Mouse (Mus musculus) bone marrow, adult 2 months (tissue): ENCODE measurements around the gene Rps27rt.

Experiments used
- CTCF ChIP-seq: fragments of 200-500 bp; IDR thresholded peaks from 2 replicates; pipeline ENCODE4 v1.5.1; 2011; ENCODE audit warnings: low read length, control low read depth; ENCODE audit not compliant: control insufficient read depth, insufficient read depth
- POLR2A ChIP-seq: fragments of 200-500 bp; IDR thresholded peaks from 2 replicates; pipeline ENCODE4 v1.6.1; 2011; ENCODE audit warnings: low read depth, mild to moderate bottlenecking, control low read depth, low read length, borderline replicate concordance; ENCODE audit not compliant: control insufficient read depth

GRCm38 (mm10) chr9:114964093-114964492 is 18.4 kb downstream of the Rps27rt start:
- TF ChIP-seq CTCF (no peak), POLR2A (no peak)
